Mouse (Mus musculus): ENCODE measurements around the gene Gnl2.

DNA sequence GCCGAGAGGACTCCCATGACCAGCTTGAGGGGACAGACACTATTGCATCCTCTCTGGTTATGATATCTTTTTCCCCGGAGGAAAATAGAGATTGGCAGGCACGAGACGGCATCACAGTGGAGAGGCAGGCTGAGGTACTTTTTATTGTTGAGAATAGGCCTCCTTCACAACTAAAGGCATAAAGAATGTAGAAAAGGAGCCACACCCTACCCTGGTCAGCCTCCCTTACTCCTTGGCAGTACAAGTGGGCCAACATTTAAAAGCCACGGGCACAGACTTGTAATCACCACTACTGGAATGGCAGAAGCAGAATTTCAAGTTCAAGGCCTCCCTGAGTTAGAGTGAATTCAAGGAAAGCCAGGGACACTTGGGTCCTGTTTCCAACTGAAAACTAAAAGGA lies 41.6 kb downstream of the Gnl2 start:
- TF ChIP-seq CHD2 (IDR thresholded peaks at IDR 0.05; ENCODE audit: low read depth, low read length) (no peak), HCFC1 (IDR thresholded peaks at IDR 0.05; ENCODE audit: borderline replicate concordance, insufficient read depth, low read length) (no peak)
